Mouse (Mus musculus) spleen, postnatal 4 days (tissue): Measurements from ENCODE around the gene Steap1.

ENCODE experiments used
- DNase-seq, 2 experiments: peaks; one replicate each; pipeline ENCODE4 v3.0.0; 2022; ENCODE audit warnings: low spot score in 2 of 2

The Steap1 gene

GRCm38 (mm10) chr5:5688228-5688627 lies 60.9 kb downstream of the Steap1 start:
- no peak for DNase-seq

GRCm38 (mm10) chr5:5686973-5687372 lies 62.2 kb downstream of the Steap1 start:
- DNase-seq = no peak
